In the genomic region with DNA sequence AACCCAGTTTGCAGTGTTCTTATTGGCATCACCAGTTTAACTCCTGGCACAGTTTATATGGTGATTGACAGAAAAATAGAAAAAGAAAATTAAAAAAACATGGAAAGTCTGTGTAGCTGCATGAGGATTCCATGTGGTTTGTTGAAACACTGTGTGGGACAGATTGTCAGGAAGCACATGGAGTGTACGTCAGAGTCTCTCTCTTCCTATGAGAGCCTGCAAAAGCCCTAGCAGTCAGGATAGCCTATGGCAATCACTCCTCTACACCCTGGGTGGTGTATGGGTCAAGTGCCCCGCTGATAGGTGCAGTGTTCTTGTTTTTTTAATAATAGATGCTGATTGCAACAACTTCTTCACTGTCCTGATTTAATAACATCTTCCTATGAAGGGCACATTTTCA, we compare ENCODE assay signal across 21 mouse cellular contexts.
DNase-seq lines count a peak whose midpoint lies in the region; ATAC-seq and TF ChIP-seq lines count a peak whose summit lies in the region.
"Had no signal": no experiment of that assay in that cellular context is flagged by ENCODE, and none has a peak within 500 bp of the region (broad histone marks: within the 10 kb centered on the region; RNA-seq: fewer than 3 reads in every experiment).

No protein-coding gene starts in this region.

- 66% methylated on average over 2 of the region's 2 CpGs for WGBS in forebrain, postnatal 0 days
- 76% methylated on average over 2 of the region's 2 CpGs for WGBS in forebrain, embryonic 12.5 days
- 71% methylated on average over 2 of the region's 2 CpGs for WGBS in liver, embryonic 11.5 days

- no peaks in the 10 kb centered on the region for H3K4me1 ChIP-seq in forebrain, postnatal 0 days (ENCODE audit: insufficient read depth)
- H3K4me1 ChIP-seq in forebrain, embryonic 12.5 days, result no peaks in the 10 kb centered on the region
- no peaks in the 10 kb centered on the region for H3K4me1 ChIP-seq in liver, embryonic 11.5 days (replicated peaks; ENCODE audit: control insufficient read depth, insufficient read depth, low read length)
- H3K4me1 ChIP-seq: heart, embryonic 15.5 days; intestine, embryonic 15.5 days had no signal

- H3K4me2 ChIP-seq in forebrain, postnatal 0 days (ENCODE audit: low read depth), result no peak overlapping the region
- H3K4me2 ChIP-seq in forebrain, embryonic 12.5 days, result no peak overlapping the region
- H3K4me2 ChIP-seq in liver, embryonic 11.5 days, result no peak overlapping the region
- H3K4me2 ChIP-seq: heart, embryonic 11.5 days; heart, embryonic 15.5 days; hindbrain, embryonic 14.5 days; intestine, embryonic 15.5 days had no signal

- no peak for DNase-seq in forebrain, postnatal 0 days
- DNase-seq in NIH3T3 (ENCODE audit: low read depth) (peak; percentile 13), adipocyte (ENCODE audit: low spot score) (peak; percentile 82)
- DNase-seq in liver, embryonic 11.5 days (ENCODE audit: low spot score), result no peak
- DNase-seq in spleen, adult 18-20 months, result no peak
- DNase-seq: adrenal gland, postnatal 10 days; cerebellum, adult 11-12 months; cerebellum, adult 9-10 months; cerebellum, postnatal 25 days; gastrocnemius, postnatal 10 days; heart, adult 2 months; heart, postnatal 14 days; kidney, adult 2 months had no signal

- no peaks in the 10 kb centered on the region for H3K27me3 ChIP-seq in forebrain, postnatal 0 days (ENCODE audit: insufficient read depth, low read length)
- H3K27me3 ChIP-seq in forebrain, embryonic 12.5 days, result no peaks in the 10 kb centered on the region
- H3K27me3 ChIP-seq in liver, embryonic 11.5 days (replicated peaks; ENCODE audit: control insufficient read depth, insufficient read depth, low read length), result no peaks in the 10 kb centered on the region
- H3K27me3 ChIP-seq: heart, embryonic 15.5 days; intestine, embryonic 15.5 days; Patski had no signal

- no peak overlapping the region for H3K27ac ChIP-seq in forebrain, postnatal 0 days (ENCODE audit: low read depth, low read length)
- H3K27ac ChIP-seq in forebrain, embryonic 12.5 days, result no peak overlapping the region
- no peak overlapping the region for H3K27ac ChIP-seq in liver, embryonic 11.5 days (ENCODE audit: low read depth, low read length)
- H3K27ac ChIP-seq: heart, adult 2 months; heart, embryonic 15.5 days; hindbrain, embryonic 10.5 days; hindbrain, embryonic 14.5 days; intestine, embryonic 15.5 days had no signal

- no peaks in the 10 kb centered on the region for H3K36me3 ChIP-seq in forebrain, postnatal 0 days (ENCODE audit: insufficient read depth)
- no peaks in the 10 kb centered on the region for H3K36me3 ChIP-seq in forebrain, embryonic 12.5 days (replicated peaks)
- H3K36me3 ChIP-seq in liver, embryonic 11.5 days (ENCODE audit: control insufficient read depth, insufficient read depth, low read length), result no peaks in the 10 kb centered on the region
- H3K36me3 ChIP-seq: heart, embryonic 15.5 days; hindbrain, embryonic 10.5 days; intestine, embryonic 15.5 days had no signal

- no peak overlapping the region for H3K9ac ChIP-seq in forebrain, postnatal 0 days
- H3K9ac ChIP-seq in forebrain, embryonic 12.5 days, result no peak overlapping the region
- no peak overlapping the region for H3K9ac ChIP-seq in liver, embryonic 11.5 days (ENCODE audit: low read depth, low read length)
- H3K9ac ChIP-seq: heart, embryonic 15.5 days; hindbrain, embryonic 14.5 days; intestine, embryonic 15.5 days had no signal

- no peak overlapping the region for H3K4me3 ChIP-seq in forebrain, postnatal 0 days (ENCODE audit: low read depth, low read length)
- H3K4me3 ChIP-seq in forebrain, embryonic 12.5 days (replicated peaks), result no peak overlapping the region
- H3K4me3 ChIP-seq in liver, embryonic 11.5 days (ENCODE audit: low read depth, low read length), result no peak overlapping the region
- H3K4me3 ChIP-seq: erythroblast, embryonic 14.5 days; heart, adult 2 months; heart, embryonic 15.5 days; hindbrain, embryonic 10.5 days; intestine, embryonic 15.5 days had no signal

- peak; percentile 89 for ATAC-seq in forebrain, postnatal 0 days
- ATAC-seq in forebrain, embryonic 12.5 days (ENCODE audit: low FRiP score), result no peak
- ATAC-seq in liver, embryonic 11.5 days (replicated peaks; ENCODE audit: low FRiP score), result no peak
- ATAC-seq: intestine, embryonic 15.5 days; Patski had no signal

- H3K9me3 ChIP-seq in forebrain, postnatal 0 days (ENCODE audit: low read length), result no peaks in the 10 kb centered on the region
- H3K9me3 ChIP-seq in forebrain, embryonic 12.5 days, result no peaks in the 10 kb centered on the region
- H3K9me3 ChIP-seq in liver, embryonic 11.5 days (ENCODE audit: control insufficient read depth, low read length), result no peaks in the 10 kb centered on the region
- H3K9me3 ChIP-seq: heart, embryonic 15.5 days; hindbrain, embryonic 10.5 days; intestine, embryonic 15.5 days had no signal

- TF ChIP-seq CTCF in forebrain, postnatal 0 days (IDR thresholded peaks at IDR 0.05; ENCODE audit: low read depth), result no peak

Comparison
In these comparisons a context has a peak if more than half of its experiments do, and no peak if none do; other contexts are left out.
1. DNase-seq: peak in NIH3T3 (single experiment) and adipocyte (single experiment); none in forebrain, postnatal 0 days (single experiment), liver, embryonic 11.5 days (single experiment) and spleen, adult 18-20 months (0 of 2).